Mouse (Mus musculus) left cerebral cortex, adult 8-10 months (tissue): ENCODE results near the gene Ptpn22. TPM values are rescaled to one million over a fixed set of nuclear protein-coding genes. Genes with fewer than 3 reads are reported as not detected.

Experiments used
- DNase-seq, 2 experiments: peaks; one replicate each; pipeline ENCODE4 v3.0.0; 2022; ENCODE audit warnings: low spot score in 2 of 2
- total RNA-seq, 4 experiments: library from RNA; stranded (reverse); gene quantifications; 2 replicates each; pipeline ENCODE4 v1.2.4; 2022

Gene Ptpn22
- total RNA-seq, 4 experiments from 2014 or later: 0.63 to 1.7 (median 1.2) TPM

GRCm38 (mm10) chr3:103857036-103857805, 2.4 kb upstream of the Ptpn22 start:
- DNase-seq: no peak

GRCm38 (mm10) chr3:103857977-103858563, 1.5 kb upstream of the Ptpn22 start:
- DNase-seq: no peak

- no peak for DNase-seq
These were observed 326 bp downstream of the Ptpn22 start for GRCm38 (mm10) chr3:103859851-103860391.

- DNase-seq: no peak
These were observed 3.2 kb downstream of the Ptpn22 start for GRCm38 (mm10) chr3:103862721-103863220.

GRCm38 (mm10) chr3:103864200-103864599, 4.6 kb downstream of the Ptpn22 start:
- no peak for DNase-seq

- no peak for DNase-seq
These were observed 7.9 kb downstream of the Ptpn22 start for GRCm38 (mm10) chr3:103867424-103867971.

- no peak for DNase-seq
These were observed 8.4 kb downstream of the Ptpn22 start for GRCm38 (mm10) chr3:103868008-103868407.

- no peak for DNase-seq
These were observed 13.1 kb downstream of the Ptpn22 start for GRCm38 (mm10) chr3:103872663-103873098.

- no peak for DNase-seq
These were observed 14.7 kb downstream of the Ptpn22 start for GRCm38 (mm10) chr3:103874329-103874728.

GRCm38 (mm10) chr3:103885946-103886345, 26.4 kb downstream of the Ptpn22 start:
- DNase-seq: no peak

- no peak for DNase-seq
These were observed 28.0 kb downstream of the Ptpn22 start for GRCm38 (mm10) chr3:103887581-103887980.

GRCm38 (mm10) chr3:103893374-103893773, 33.8 kb downstream of the Ptpn22 start:
- DNase-seq: no peak

GRCm38 (mm10) chr3:103904705-103905104, 45.1 kb downstream of the Ptpn22 start:
- DNase-seq: no peak

- no peak for DNase-seq
These were observed 47.9 kb downstream of the Ptpn22 start for GRCm38 (mm10) chr3:103907335-103908030.

GRCm38 (mm10) chr3:103908781-103909180, 49.2 kb downstream of the Ptpn22 start:
- DNase-seq: no peak

- no peak for DNase-seq
These were observed 53.9 kb downstream of the Ptpn22 start for GRCm38 (mm10) chr3:103913451-103913961.

- DNase-seq: peak; percentile 86 to 99
These were observed 54.5 kb downstream of the Ptpn22 start, which contains the start of gene Rsbn1 for GRCm38 (mm10) chr3:103914010-103914669. Gene Rsbn1 (plus strand): TSS chr3:103914120.

GRCm38 (mm10) chr3:103914732-103915508, 55.3 kb downstream of the Ptpn22 start:
- peak; percentile 42 to 47 for DNase-seq

- DNase-seq: no peak
These were observed 55.9 kb downstream of the Ptpn22 start for GRCm38 (mm10) chr3:103915509-103915896.
